Mouse (Mus musculus): ENCODE measurements around the gene Zfp146.

- no peak for TF ChIP-seq CHD2 (IDR thresholded peaks at IDR 0.05; ENCODE audit: low read depth, low read length)
- TF ChIP-seq ZNF384 (IDR thresholded peaks at IDR 0.05; ENCODE audit: low read depth, low read length), result no peak
- TF ChIP-seq ZC3H11A (IDR thresholded peaks at IDR 0.05; ENCODE audit: borderline replicate concordance, low read depth, low read length), result no peak
- TF ChIP-seq MAFK (IDR thresholded peaks at IDR 0.05; ENCODE audit: insufficient read depth, low read depth, low read length), result no peak
- TF ChIP-seq HCFC1 (IDR thresholded peaks at IDR 0.05; ENCODE audit: borderline replicate concordance, insufficient read depth, low read length), result no peak
Measured at GRCm38 (mm10) chr7:30116076-30116475, 53.5 kb downstream of the Zfp146 start.
